Mouse (Mus musculus) ES-Bruce4 (cell line): ENCODE data around the gene Zrsr2.

Source experiments
- CTCF ChIP-seq: IDR thresholded peaks from one replicate; pipeline ENCODE4 v1.8.1; 2011; ENCODE audit warnings: low read depth, low read length
- EP300 ChIP-seq: IDR thresholded peaks from 2 replicates; pipeline ENCODE4 v1.6.1; 2011; ENCODE audit warnings: low read depth, low read length; ENCODE audit not compliant: insufficient read depth
- POLR2A ChIP-seq: IDR thresholded peaks from one replicate; pipeline ENCODE4 v1.8.1; 2011; ENCODE audit warnings: low read length; ENCODE audit not compliant: insufficient read depth

- TF ChIP-seq CTCF (no peak), POLR2A (no peak), EP300 (no peak)
Observed at GRCm38 (mm10) chrX:163951618-163952017, 6.8 kb downstream of the Zrsr2 start.
